Mouse (Mus musculus) CH12.LX (cell line): ENCODE results near the gene Sytl1.

Experiments
- EP300 ChIP-seq: IDR thresholded peaks from 2 replicates; pipeline ENCODE4 v1.6.1; 2011; ENCODE audit warnings: low read length, improper control_type of control experiment
- ETS1 ChIP-seq: conservative IDR thresholded peaks from 2 replicates; pipeline ENCODE4 v1.6.1; 2012; ENCODE audit warnings: low read depth, mild to moderate bottlenecking, inconsistent platforms, low read length, improper control_type of control experiment, moderate library complexity

GRCm38 (mm10) chr4:133304770-133305169, 41.9 kb upstream of the Sytl1 start:
- TF ChIP-seq EP300 (no peak), ETS1 (no peak)
